Mouse (Mus musculus) small intestine, adult 2 months (tissue): ENCODE data around the gene Fam184b.

ENCODE experiments used
- CTCF ChIP-seq: fragments of 200-500 bp; IDR thresholded peaks from 2 replicates; pipeline ENCODE4 v1.5.1; 2012; ENCODE audit warnings: low read depth, mild to moderate bottlenecking, control low read depth, inconsistent platforms, low read length, moderate library complexity, mixed read lengths; ENCODE audit not compliant: insufficient replicate concordance, insufficient read length; ENCODE audit errors: extremely low read depth
- POLR2A ChIP-seq: fragments of 200-500 bp; IDR thresholded peaks from 2 replicates; pipeline ENCODE4 v1.6.1; 2012; ENCODE audit warnings: low read depth, mild to moderate bottlenecking, control low read depth, inconsistent platforms, low read length, moderate library complexity

DNA sequence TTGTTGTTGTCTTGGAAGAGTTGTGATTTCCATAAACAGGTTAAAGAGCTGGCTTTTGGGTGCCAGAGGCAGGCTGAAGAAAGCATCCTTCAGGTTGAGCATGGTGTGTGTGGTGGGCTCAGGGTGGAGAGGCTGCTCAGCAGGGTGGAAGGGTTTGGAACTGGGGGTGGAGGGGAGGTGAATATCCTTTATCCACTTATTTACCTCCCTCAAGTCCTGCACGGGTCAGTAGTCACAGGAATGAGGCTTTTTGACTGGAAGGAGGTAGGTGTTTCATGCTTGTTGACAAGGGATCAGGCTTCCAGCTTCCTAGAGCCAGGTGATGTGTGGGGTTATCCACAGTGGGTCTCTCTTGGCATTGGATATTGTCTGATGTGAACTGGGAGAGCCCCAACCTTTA lies 124.8 kb downstream of the Fam184b start:
- TF ChIP-seq POLR2A = no peak
- TF ChIP-seq CTCF = no peak
